Mouse (Mus musculus) induced T-regulatory cell, adult 2 months (primary cell): Measurements from ENCODE around the gene Kif3a.
"Not testable (repeated sequence)": the region's sequence is repeated elsewhere in the genome, so short reads cannot be mapped to it uniquely, and the experiment has no call there.

Source experiments
- DNase-seq: peaks from one replicate; pipeline ENCODE4 v3.0.0-alpha.2; 2012; ENCODE audit warnings: low read depth

Kif3a gene

DNA sequence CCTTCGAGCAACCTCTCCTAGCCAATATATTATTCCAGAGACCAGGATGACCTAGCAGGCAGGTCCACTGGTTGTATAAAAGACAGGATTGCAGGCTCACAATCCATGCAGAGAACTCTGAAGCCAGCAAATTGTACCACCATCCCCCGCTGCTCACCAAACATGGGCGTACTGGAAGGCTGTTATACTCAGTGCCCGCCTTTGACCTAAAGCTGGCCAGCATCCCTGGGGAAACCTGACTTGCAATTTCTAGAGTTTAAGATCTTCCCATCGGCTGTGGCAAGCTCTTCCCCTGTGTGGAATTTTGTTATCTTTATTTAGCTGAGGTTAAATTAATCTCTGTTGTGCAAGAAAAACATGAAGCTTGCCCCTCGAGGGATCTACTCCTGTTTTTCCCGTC lies 24.2 kb upstream of the Kif3a start:
- DNase-seq: no peak

DNA sequence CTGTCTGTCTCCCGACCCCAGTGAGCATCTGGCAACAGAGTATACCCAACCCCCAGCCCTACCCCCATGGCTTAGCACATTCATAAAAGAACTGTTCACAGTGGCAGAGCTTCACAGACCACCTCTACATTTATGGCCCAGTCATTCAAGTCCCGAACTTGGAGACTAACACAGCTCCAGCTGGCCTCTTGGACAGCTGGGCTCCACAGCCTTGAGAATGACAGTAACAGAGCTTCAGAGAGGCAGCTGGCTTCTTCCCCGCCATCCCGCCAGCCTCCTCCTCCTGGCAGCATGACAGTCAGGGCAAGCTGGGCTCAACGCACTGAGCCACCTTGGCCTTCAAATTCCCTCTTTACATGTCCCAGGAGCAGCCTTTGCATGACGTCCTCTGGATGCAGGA lies 20.9 kb upstream of the Kif3a start:
- DNase-seq: no peak

DNA sequence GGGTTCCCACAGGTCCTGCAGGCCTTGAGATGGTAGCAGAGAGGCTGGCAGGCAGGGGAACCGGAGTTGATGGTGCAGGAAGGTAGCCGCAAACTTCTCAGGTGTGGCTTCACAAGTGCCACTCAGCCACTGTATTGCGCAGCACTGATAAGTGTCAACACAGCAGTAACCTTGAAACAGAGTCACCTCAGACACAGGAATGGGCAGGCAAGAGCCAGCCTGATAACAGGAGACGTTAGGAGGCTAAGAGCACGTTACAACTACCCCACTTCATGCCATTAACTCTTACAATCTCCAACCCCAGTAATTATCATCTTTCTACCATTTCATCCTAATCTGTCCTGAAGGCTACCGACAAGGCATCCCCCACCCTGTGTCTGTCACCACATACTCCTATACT lies 19.6 kb upstream of the Kif3a start:
- no peak for DNase-seq

DNA sequence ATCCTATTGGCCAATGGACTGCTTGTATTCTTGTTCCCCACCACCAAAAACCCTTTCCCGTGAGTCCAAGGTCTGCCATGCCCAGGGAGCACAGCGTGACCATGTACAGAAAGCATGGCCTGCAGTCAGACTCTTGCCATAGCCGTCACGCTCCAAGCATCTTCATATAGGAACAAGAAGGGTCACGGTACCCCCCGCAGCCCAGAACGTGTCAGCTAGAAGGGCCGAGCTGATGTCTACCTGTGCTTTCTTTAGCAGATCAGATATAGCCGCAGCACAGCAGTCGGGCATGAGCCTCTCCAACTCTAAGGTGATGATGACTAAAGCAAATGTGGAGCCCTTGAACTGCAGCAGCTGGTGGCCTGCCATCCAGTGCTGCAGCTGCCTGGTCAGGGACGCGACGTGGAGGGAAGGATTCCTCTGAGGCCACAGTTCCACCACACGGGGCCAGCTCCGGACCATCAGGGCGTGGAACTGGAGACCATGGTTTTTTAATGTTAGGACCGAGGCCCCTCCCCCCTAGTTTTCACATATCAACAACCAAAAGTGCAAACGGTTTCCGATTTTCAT lies 19.1 kb upstream of the Kif3a start:
- no peak for DNase-seq

DNA sequence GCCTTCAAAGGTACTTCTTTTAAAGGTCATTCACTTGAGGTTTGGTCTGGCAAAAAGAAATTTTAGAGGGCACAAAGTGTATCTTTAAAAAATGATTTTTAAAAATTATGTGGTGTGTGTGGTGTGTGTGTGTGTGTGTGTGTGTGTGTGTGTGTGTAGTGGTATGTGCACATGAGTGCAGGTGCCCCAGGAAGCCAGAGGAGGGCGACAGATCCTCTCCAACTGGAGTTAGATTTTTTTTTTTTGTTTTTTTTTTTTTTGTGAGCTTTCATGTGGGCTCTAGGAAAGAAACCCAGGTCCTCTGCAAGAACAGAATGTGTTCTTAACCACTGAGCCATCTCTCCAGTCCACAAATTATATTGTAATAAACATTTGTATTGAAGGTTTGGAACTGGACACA lies 16.5 kb upstream of the Kif3a start:
- no peak for DNase-seq

DNA sequence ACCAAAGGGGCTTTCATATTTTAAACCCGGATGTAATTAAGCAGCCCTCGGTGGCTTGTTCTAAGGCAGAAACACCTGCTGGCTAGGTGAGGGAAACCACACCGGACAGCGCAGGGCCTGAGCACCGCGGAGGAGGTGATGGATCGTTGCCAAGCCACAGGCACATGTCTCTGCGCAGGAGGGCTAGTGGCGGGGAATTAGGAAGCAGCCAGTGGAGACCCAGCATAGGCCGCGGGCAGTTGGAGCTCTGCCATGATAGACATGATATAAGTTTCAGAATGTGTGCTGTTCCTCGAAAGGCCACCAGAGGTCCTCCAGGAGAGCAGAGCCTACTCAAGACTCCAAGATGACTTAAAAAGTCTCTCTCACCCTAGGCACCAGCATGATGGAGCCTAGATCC lies 15.4 kb upstream of the Kif3a start:
- peak; percentile 58 for DNase-seq

DNA sequence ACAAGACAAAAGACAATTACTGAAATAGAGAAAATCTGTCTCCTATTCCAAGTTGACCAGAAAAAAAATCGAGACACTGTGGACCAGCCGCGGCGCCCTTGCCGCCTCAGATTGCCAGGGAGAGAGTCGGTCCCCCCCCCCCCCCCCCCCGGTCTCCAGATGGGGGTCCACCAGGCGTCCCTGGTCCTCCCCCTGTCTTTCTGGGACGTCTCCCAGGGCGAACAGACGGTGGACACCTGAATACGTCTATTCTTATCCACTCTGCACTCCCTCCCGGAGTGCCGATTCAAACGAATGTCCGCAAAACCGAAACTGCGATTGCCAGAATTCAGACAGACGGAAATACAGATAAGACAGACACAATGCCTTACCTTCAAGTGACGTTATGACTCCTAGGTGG lies 10.7 kb upstream of the Kif3a start:
- not testable (repeated sequence) for DNase-seq

DNA sequence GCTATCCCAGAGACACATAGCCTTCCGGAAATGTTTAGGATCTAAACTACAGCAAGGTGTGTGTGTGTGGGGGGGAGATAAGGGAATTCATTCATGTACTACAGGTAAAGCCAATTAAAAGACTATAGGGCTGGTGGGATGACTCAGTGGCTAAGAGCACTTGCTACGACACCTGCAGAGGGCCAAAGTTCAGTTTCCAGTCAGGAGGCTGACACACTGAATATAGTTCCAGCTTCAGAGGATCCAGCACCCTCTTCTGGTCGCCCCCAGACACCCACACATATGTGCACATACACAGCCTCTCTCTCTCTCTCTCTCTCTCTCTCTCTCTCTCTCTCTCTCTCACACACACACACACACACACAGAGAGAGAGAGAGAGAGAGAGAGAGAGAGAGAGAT lies 9.2 kb upstream of the Kif3a start:
- DNase-seq: not testable (repeated sequence)

DNA sequence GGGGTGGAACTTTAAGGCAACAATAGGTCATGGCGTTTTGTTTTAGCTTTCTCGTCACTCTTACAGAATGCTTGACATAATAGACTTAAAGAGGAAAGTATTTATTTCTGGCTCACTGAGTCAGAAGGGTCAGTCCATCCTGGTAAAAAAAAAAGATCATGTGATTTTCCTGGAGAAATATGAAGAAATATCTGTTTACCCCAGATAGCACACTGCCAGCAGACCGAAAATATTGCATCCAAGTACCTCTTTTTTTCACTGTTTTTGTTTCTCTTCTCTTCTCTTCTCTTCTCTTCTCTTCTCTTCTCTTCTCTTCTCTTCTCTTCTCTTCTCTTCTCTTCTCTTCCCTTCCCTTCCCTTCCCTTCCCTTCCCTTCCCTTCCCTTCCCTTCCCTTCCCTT lies 7.2 kb upstream of the Kif3a start:
- not testable (repeated sequence) for DNase-seq

DNA sequence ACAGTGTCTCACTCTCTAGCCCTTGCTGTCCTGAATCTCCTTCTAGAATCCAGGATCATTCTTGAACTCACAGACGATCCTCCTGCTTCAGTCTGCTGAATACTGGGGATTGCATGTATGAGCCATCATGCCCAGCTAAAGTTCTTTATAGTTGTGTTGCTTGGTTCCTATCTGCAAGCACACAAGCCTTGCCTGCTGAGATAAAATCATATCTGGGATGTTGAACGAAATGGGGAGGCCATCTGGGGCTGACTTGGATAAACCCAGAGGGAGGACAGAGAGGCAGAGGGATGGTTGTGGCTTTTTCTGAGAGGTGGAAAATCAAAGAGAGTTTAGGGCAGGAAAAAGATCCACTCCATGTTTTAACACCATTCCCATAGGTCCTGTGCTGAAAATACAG lies 5.2 kb upstream of the Kif3a start:
- DNase-seq: no peak

DNA sequence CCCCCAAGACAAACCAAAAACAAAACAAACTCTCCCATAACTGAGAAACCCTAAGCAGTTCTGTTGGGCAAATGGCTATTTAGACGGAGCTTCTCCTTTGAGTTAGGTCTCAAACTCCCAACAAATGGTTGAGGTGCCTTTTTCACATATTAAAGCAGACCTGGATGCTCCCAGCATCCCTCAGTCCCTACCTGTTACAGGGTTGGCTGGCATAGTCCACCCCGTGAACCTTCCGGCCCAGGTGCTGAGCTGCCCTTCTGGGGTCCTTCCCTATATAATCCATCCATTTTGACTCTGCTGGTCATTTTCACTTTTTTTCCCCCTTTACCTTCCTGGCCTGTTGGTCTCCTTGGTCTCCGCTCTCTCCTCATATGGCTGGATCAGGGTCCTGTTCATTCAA lies 533 bp upstream of the Kif3a start:
- DNase-seq: no peak

DNA sequence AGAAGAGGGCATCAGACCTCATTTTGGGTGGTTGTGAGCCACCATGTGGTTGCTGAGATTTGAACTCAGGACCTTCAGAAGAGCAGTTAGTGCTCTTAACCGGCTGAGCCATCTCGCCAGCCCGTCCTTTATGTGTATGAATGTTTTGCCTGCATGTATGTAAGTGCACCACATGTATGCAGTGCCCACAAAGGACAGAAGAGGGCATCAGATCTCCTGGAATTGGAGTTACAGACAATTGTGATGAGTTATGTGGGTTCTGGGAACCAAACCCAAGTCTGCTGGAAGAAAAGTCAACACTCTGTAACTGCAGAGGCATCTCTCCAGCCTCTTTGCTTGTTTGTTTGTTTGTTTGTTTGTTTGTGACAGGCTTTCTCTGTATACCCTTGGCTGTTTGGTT lies 13.4 kb downstream of the Kif3a start:
- no peak for DNase-seq

DNA sequence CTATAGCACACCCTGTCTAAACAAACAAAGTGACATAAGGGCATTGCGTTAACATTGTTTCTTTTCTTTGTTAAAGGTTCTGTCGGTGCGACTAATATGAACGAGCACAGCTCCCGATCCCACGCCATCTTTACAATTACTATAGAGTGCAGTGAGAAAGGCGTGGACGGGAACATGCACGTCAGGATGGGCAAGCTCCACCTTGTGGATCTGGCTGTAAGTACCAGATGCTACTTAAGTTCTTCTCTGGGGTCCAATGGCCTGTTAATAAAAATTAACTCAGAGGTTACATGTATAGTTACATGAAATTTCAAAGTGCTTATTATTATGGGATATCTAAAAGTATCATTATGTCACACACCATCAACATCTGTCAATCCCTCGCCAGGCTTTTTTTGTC lies 16.0 kb downstream of the Kif3a start:
- DNase-seq: no peak

DNA sequence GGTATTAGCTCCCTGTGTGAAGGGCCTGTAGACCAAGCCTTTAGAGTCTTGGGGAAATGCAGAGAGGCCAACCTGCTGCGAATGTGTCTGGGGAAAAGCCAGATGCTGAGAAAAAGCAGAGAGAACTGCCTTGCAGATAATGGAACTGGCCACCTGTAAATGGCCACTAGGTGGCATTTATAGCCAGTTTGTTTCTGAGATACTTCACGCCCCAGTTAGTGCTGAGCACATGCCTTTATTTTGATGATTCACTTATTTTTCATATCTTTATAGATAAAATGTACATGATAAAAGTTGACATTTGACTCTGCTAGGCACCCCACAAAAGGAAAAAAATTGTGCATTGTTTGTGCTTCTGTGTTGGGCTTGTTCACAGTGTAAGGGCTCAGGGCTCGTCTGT lies 17.7 kb downstream of the Kif3a start:
- peak; percentile 65 for DNase-seq

DNA sequence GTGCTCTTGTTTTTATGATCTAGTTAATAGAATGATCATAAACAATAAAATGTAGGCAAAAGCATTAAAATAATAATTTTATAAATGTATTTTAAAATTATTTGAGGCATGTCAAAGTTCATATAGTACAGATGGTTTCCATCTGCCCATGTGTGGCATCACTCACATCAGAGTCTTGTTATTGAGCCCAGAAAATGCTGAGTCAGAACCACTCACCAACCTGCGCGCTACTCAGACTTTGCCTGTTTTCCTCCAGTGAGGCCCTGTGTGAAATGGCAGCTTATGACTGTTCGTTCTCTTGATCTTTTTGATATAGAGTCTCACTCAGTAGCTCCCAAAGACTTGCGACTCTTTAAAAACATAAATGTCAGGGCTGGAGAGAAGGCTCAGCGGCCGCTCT lies 18.3 kb downstream of the Kif3a start:
- DNase-seq: peak; percentile 30

DNA sequence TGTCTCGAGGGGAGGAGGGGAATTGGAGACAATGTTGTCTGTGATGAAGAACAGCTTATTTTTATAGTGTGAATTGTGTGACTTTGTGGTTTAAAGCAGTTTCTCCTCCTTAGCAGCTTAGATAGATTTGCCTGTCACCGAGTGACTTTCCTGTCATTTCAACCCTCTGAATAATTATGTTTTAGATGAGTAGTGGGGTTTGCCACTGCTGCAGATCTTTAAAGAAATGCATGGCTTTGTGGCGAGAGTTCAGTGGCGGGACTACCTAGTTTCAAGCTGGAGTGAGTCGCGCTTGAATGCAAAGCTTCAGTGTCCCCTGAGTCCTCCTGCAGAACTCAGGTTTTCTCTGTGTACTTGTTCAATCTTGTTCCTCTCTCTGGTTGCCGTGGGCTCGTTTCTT lies 21.1 kb downstream of the Kif3a start:
- DNase-seq: no peak

DNA sequence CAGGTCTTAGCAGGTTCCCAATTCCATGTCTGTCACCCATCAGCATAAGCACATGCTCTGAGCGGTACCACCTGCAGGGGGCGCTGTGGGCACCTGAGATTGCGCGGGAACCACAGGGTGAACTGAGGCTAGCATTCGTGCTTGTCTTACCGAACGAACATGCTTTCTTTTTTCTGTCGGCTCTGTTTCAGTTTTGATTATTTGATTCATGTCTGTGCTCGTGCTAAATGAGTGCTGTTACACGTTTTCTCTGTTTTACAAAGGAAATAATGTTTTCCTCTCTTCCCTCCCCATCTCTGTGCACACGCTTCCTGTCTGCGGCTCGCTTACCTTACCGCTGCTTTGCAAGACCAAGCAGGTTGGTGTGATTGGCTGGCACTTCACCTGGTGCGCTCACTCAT lies 23.2 kb downstream of the Kif3a start:
- peak; percentile 89 for DNase-seq

DNA sequence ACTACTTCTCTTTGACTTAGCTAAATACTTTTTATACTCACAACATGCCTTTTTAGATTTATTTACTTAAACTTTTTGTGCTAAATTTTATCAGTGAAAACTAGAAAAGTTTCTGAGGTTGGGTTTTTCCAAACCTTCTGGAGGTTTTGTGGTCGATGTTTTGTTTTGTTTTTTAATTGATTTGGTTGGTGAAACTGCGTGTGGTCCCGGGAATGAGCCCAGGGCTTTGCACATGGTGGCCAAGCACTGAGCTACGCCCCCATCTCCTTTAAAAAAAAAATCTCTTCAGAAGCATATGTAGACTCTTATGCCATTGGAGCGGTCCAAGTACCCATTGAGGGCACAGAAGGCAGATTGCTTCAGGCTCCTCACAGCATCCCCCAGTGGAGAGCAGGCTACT lies 23.9 kb downstream of the Kif3a start:
- peak; percentile 51 for DNase-seq

DNA sequence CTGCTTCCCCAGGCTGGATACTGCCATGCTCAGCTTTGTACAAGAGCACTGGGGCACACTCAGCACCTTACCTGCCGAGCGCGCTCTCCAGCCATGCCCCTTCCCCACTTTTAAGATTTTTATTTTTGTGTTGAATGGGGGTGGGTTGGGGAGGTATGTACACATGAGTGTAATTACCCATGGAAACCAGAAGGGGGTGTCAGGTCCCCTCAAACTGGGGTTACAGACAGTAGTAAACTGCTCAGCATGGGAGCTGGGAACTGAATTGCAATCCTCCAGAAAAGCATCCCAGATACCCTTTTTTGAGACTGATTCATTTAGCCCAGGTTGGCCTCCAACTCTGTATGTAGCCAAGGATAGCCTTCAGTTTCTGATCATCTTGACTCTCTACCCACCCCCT lies 37.8 kb downstream of the Kif3a start:
- DNase-seq: no peak

DNA sequence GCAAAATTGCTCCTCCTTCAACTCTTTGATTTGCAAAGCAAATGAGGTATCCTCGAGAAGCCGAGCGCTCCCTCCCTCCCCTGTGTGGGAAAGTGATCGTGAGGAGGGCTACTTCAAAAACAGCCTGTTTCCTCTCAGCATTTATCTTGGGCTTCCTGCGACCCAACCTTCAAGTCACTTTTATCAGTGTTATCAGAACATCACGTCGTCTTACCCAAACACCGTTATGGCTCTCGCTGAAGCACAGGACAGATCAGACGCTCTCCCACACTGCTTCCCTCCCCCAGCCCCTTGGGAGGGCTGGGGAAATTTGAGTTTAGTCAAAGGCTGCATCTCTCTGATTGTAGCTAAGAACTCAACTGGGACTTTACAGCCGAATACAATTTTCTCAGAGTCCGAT lies 38.4 kb downstream of the Kif3a start:
- peak; percentile 61 for DNase-seq

DNA sequence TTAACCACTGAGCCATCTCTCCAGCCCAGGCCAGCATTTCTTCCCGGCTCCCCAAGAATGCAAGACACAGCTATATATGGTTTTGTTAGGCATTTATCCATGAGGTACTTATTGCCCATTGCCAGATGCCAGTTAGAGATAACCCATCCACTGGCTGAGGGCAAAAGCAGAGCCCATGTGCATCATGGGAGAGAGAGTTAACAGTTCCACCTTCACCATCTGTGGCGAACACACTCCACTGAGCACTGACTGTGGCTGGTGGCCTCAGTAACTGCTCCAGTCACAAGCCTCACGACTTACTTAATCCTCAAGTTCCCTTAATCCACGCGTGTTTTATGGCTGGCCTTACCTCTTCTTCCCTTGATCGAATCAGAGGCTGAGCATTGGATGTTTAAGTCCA lies 42.1 kb downstream of the Kif3a start:
- no peak for DNase-seq

DNA sequence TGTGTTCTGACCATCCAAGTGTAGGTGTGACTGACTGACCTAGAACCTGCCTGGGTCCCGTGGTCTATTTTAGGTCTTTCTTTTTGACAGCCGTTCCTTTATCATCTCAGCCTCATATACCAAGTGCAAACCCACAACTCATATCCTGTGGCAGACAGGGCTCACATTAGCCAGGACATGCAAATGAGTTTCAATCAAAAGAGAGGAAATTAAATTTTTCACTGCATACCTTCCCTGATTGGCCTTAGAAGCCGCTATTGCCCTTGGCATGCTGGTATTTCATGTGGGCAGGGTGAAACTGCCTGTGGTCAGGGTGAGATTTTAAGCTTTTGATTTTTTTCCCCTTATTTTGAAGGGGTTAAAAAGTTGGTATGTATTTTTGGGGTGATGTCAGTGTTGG lies 42.5 kb downstream of the Kif3a start:
- DNase-seq: peak; percentile 63

DNA sequence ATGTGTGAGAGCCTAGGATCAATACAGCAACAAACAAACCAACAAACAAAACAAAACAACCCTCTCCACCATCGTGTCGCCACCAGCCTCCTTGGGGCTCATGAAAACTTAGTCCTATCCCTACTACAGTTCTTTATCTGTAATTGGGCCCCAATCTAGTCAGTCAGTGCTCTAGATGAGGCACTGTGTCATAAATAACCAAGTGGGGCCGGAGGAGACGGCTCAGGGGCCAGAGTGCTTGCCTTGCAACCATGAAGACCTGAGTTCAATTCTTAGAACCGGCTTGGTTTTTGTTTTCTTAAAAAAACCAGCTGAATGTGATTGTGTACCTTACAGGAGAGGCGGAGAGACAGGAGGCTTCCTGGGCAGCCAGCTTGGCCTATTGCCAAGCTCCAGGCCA lies 48.0 kb downstream of the Kif3a start:
- DNase-seq: no peak

DNA sequence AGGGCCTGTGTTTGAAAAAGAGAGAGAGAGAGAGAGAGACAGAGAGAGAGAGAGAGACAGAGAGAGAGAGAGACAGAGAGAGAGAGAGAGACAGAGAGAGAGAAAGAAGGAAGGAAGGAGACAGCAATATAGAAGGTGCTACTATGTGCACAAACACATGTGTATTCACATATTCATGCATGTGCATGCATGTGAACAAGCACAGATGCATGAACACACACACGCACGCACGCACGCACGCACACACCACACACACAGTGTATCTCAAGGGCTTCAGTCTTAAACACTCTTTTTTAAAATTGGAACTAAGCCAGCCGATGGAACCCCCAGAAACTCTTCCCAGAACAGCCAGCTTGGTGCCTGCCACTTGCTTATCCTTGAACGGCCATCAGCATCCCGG lies 48.4 kb downstream of the Kif3a start:
- no peak for DNase-seq
